Mouse (Mus musculus) liver, embryonic 13.5 days (tissue): Measurements from ENCODE around the gene Ahcyl2. TPM values are rescaled to one million over a fixed set of nuclear protein-coding genes. Genes with fewer than 3 reads are reported as not detected.

Source experiments
- ATAC-seq: fragments of 200-750 bp; cut with Nextera tagmentation; 2 replicates; pipeline ENCODE4 v1.8.0; 2017; ENCODE audit warnings: low read depth, mild to moderate bottlenecking, moderate number of reproducible peaks, moderate library complexity
- DNase-seq: peaks from one replicate; pipeline ENCODE4 v3.0.0; 2022
- H3K27ac ChIP-seq: fragments of 300-500 bp; sonication (generic); 2 replicates; pipeline ENCODE4 v1.5.1; 2015; ENCODE audit warnings: moderate library complexity, mild to moderate bottlenecking, inconsistent platforms
- H3K27me3 ChIP-seq: fragments of 300-500 bp; sonication (generic); 2 replicates; pipeline ENCODE4 v1.6.1; 2015; ENCODE audit warnings: mild to moderate bottlenecking, inconsistent platforms
- H3K36me3 ChIP-seq: fragments of 300-500 bp; sonication (generic); 2 replicates; pipeline ENCODE4 v1.6.1; 2015; ENCODE audit warnings: mild to moderate bottlenecking, inconsistent platforms
- H3K4me1 ChIP-seq: fragments of 300-500 bp; sonication (generic); replicated peaks from 2 replicates; pipeline ENCODE4 v1.6.1; 2015; ENCODE audit warnings: inconsistent platforms
- H3K4me2 ChIP-seq: fragments of 300-500 bp; sonication (generic); 2 replicates; pipeline ENCODE4 v1.6.1; 2015; ENCODE audit warnings: inconsistent platforms, mild to moderate bottlenecking, moderate library complexity
- H3K4me3 ChIP-seq: fragments of 300-500 bp; sonication (generic); replicated peaks from 2 replicates; pipeline ENCODE4 v1.5.1; 2015; ENCODE audit warnings: mild to moderate bottlenecking, inconsistent platforms
- H3K9ac ChIP-seq: fragments of 300-500 bp; sonication (generic); 2 replicates; pipeline ENCODE4 v1.6.1; 2015; ENCODE audit warnings: mild to moderate bottlenecking, inconsistent platforms
- H3K9me3 ChIP-seq: fragments of 300-500 bp; sonication (generic); replicated peaks from 2 replicates; pipeline ENCODE4 v1.6.1; 2016; ENCODE audit warnings: inconsistent platforms
- WGBS: fragments of 180-500 bp; shearing (Covaris S2); methylation state at CpG from one replicate; pipeline ENCODE4 v1.1.7; 2015; ENCODE audit not compliant: insufficient replicate concordance; 5-methylcytosine and 5-hydroxymethylcytosine counted together
- polyA plus RNA-seq: library from polyadenylated mRNA; unstranded; fragments of >200 nt; fragmentation: Nextera tagmentation; extraction: Ambion mirVana; gene quantifications from 2 replicates; pipeline ENCODE4 v1.2.1, GENCODE M21; 2015

Gene Ahcyl2
- polyA plus RNA-seq, 1 experiment from 2014 or later = 4.1 TPM

GRCm38 (mm10) chr6:29917383-29917720 is 149.5 kb downstream of the Ahcyl2 start:
- no peak for DNase-seq
- Histone ChIP-seq H3K4me3 (peak overlapping the region; percentile 81), H3K36me3 (no peaks in the 10 kb centered on the region), H3K4me2 (peak overlapping the region; percentile 98), H3K9me3 (no peaks in the 10 kb centered on the region), H3K4me1 (peaks cover 20% of the 10 kb centered on the region), H3K9ac (peak overlapping the region; percentile 80), H3K27ac (no peak overlapping the region), H3K27me3 (peaks cover 57% of the 10 kb centered on the region)
- under 1% methylated on average over 21 of the region's 21 CpGs for WGBS
- peak; percentile 56 for ATAC-seq

- peaks cover 20% of the 10 kb centered on the region for H3K4me1 ChIP-seq
- peak overlapping the region; percentile 80; the same call in 1 of the 2 replicates for H3K9ac ChIP-seq
- H3K9me3 ChIP-seq = no peaks in the 10 kb centered on the region
- WGBS = 47% methylated on average over 4 of the region's 4 CpGs
- DNase-seq = no peak
- peaks cover 57% of the 10 kb centered on the region for H3K27me3 ChIP-seq
- no peak for ATAC-seq
- no peak overlapping the region for H3K27ac ChIP-seq
- H3K4me3 ChIP-seq = peak overlapping the region; percentile 81
- peak overlapping the region; percentile 98 for H3K4me2 ChIP-seq
- no peaks in the 10 kb centered on the region for H3K36me3 ChIP-seq
These were observed 150.1 kb downstream of the Ahcyl2 start for GRCm38 (mm10) chr6:29917947-29918346.

- H3K9ac ChIP-seq = no peak overlapping the region
- H3K4me1 ChIP-seq = peaks cover 9% of the 10 kb centered on the region
- peaks cover 23% of the 10 kb centered on the region for H3K27me3 ChIP-seq
- H3K27ac ChIP-seq = no peak overlapping the region
- ATAC-seq (peak; percentile 73), DNase-seq (peak; percentile 17)
- 44% methylated on average over 4 of the region's 4 CpGs for WGBS
- no peak overlapping the region for H3K4me3 ChIP-seq
- H3K9me3 ChIP-seq = no peaks in the 10 kb centered on the region
- no peaks in the 10 kb centered on the region for H3K36me3 ChIP-seq
- no peak overlapping the region for H3K4me2 ChIP-seq
These were observed 155.7 kb downstream of the Ahcyl2 start for GRCm38 (mm10) chr6:29923501-29923900.

GRCm38 (mm10) chr6:29925594-29926219 is 157.9 kb downstream of the Ahcyl2 start:
- H3K27ac ChIP-seq = no peak overlapping the region
- H3K9ac ChIP-seq = no peak overlapping the region
- H3K27me3 ChIP-seq = peaks cover 9% of the 10 kb centered on the region
- no peak overlapping the region for H3K4me2 ChIP-seq
- ATAC-seq = no peak
- DNase-seq = no peak
- WGBS = 45% methylated on average over 6 of the region's 6 CpGs
- H3K4me1 ChIP-seq = peaks cover 9% of the 10 kb centered on the region
- H3K9me3 ChIP-seq = no peaks in the 10 kb centered on the region
- no peak overlapping the region for H3K4me3 ChIP-seq
- H3K36me3 ChIP-seq = no peaks in the 10 kb centered on the region

GRCm38 (mm10) chr6:29930087-29930486 is 162.3 kb downstream of the Ahcyl2 start:
- H3K9me3 ChIP-seq = no peaks in the 10 kb centered on the region
- DNase-seq (no peak), ATAC-seq (no peak)
- H3K4me1 ChIP-seq = no peaks in the 10 kb centered on the region
- H3K27me3 ChIP-seq = peaks cover 6% of the 10 kb centered on the region
- H3K9ac ChIP-seq = no peak overlapping the region
- no peak overlapping the region for H3K4me2 ChIP-seq
- no peak overlapping the region for H3K4me3 ChIP-seq
- H3K36me3 ChIP-seq = no peaks in the 10 kb centered on the region
- no peak overlapping the region for H3K27ac ChIP-seq

- Histone ChIP-seq H3K9ac (no peak overlapping the region), H3K9me3 (no peaks in the 10 kb centered on the region), H3K4me2 (no peak overlapping the region), H3K4me1 (no peaks in the 10 kb centered on the region), H3K4me3 (no peak overlapping the region), H3K27me3 (peaks cover 4% of the 10 kb centered on the region; the same call in 1 of the 2 replicates), H3K36me3 (no peaks in the 10 kb centered on the region), H3K27ac (no peak overlapping the region)
- DNase-seq (no peak), ATAC-seq (no peak)
- 61% methylated on average over 6 of the region's 6 CpGs for WGBS
These were observed 162.9 kb downstream of the Ahcyl2 start for GRCm38 (mm10) chr6:29930665-29931064.

- Histone ChIP-seq H3K27me3 (no peaks in the 10 kb centered on the region), H3K27ac (no peak overlapping the region), H3K4me3 (no peak overlapping the region), H3K36me3 (no peaks in the 10 kb centered on the region), H3K4me1 (no peaks in the 10 kb centered on the region), H3K9ac (no peak overlapping the region), H3K9me3 (no peaks in the 10 kb centered on the region), H3K4me2 (no peak overlapping the region)
- 59% methylated on average over 4 of the region's 4 CpGs for WGBS
- ATAC-seq (no peak), DNase-seq (no peak)
These were observed 163.4 kb downstream of the Ahcyl2 start for GRCm38 (mm10) chr6:29931181-29931580.

GRCm38 (mm10) chr6:29935741-29936140 is 167.9 kb downstream of the Ahcyl2 start:
- Histone ChIP-seq H3K4me2 (no peak overlapping the region), H3K4me1 (no peaks in the 10 kb centered on the region), H3K27ac (no peak overlapping the region), H3K9ac (no peak overlapping the region), H3K36me3 (no peaks in the 10 kb centered on the region), H3K9me3 (no peaks in the 10 kb centered on the region), H3K27me3 (no peaks in the 10 kb centered on the region), H3K4me3 (no peak overlapping the region)
- DNase-seq (no peak), ATAC-seq (no peak)
- 82% methylated on average over 1 of the region's 1 CpGs for WGBS

GRCm38 (mm10) chr6:29940428-29940827 is 172.6 kb downstream of the Ahcyl2 start:
- no peaks in the 10 kb centered on the region for H3K4me1 ChIP-seq
- H3K36me3 ChIP-seq = no peaks in the 10 kb centered on the region
- H3K9ac ChIP-seq = no peak overlapping the region
- no peaks in the 10 kb centered on the region for H3K9me3 ChIP-seq
- DNase-seq (no peak), ATAC-seq (no peak)
- 45% methylated on average over 4 of the region's 4 CpGs for WGBS
- H3K4me3 ChIP-seq = no peak overlapping the region
- no peak overlapping the region for H3K27ac ChIP-seq
- no peaks in the 10 kb centered on the region for H3K27me3 ChIP-seq
- H3K4me2 ChIP-seq = no peak overlapping the region

GRCm38 (mm10) chr6:29941036-29941435 is 173.2 kb downstream of the Ahcyl2 start:
- DNase-seq (no peak), ATAC-seq (no peak)
- Histone ChIP-seq H3K9me3 (no peaks in the 10 kb centered on the region), H3K4me1 (no peaks in the 10 kb centered on the region), H3K4me2 (no peak overlapping the region), H3K4me3 (no peak overlapping the region), H3K9ac (no peak overlapping the region), H3K27ac (no peak overlapping the region), H3K27me3 (no peaks in the 10 kb centered on the region), H3K36me3 (no peaks in the 10 kb centered on the region)
- 64% methylated on average over 2 of the region's 2 CpGs for WGBS

- H3K27me3 ChIP-seq = no peaks in the 10 kb centered on the region
- H3K4me2 ChIP-seq = no peak overlapping the region
- H3K4me3 ChIP-seq = no peak overlapping the region
- no peak overlapping the region for H3K27ac ChIP-seq
- no peak overlapping the region for H3K9ac ChIP-seq
- H3K36me3 ChIP-seq = no peaks in the 10 kb centered on the region
- no peaks in the 10 kb centered on the region for H3K4me1 ChIP-seq
- ATAC-seq = no peak
- no peak for DNase-seq
- H3K9me3 ChIP-seq = no peaks in the 10 kb centered on the region
- WGBS = 67% methylated on average over 1 of the region's 1 CpGs
These were observed 176.7 kb downstream of the Ahcyl2 start for GRCm38 (mm10) chr6:29944465-29944864.

GRCm38 (mm10) chr6:29946568-29946967 is 178.8 kb downstream of the Ahcyl2 start:
- no peaks in the 10 kb centered on the region for H3K27me3 ChIP-seq
- DNase-seq = no peak
- H3K4me3 ChIP-seq = no peak overlapping the region
- WGBS = 73% methylated on average over 2 of the region's 2 CpGs
- H3K36me3 ChIP-seq = no peaks in the 10 kb centered on the region
- no peak overlapping the region for H3K4me2 ChIP-seq
- H3K4me1 ChIP-seq = no peaks in the 10 kb centered on the region
- no peak overlapping the region for H3K27ac ChIP-seq
- H3K9me3 ChIP-seq = no peaks in the 10 kb centered on the region
- H3K9ac ChIP-seq = no peak overlapping the region
- no peak for ATAC-seq
